Mouse (Mus musculus) stomach, postnatal 0 days (tissue): ENCODE data around the gene Ikzf4. TPM values are rescaled to one million over a fixed set of nuclear protein-coding genes. Genes with fewer than 3 reads are reported as not detected.
"Not testable (repeated sequence)": the region's sequence is repeated elsewhere in the genome, so short reads cannot be mapped to it uniquely, and the experiment has no call there.

Experiments used
- ATAC-seq: fragments of 200-750 bp; cut with Nextera tagmentation; 2 replicates; pipeline ENCODE4 v1.8.0; 2017; ENCODE audit not compliant: low FRiP score, low TSS enrichment
- DNase-seq: peaks from one replicate; pipeline ENCODE4 v3.0.0-alpha.2; 2016; ENCODE audit warnings: low spot score
- H3K27ac ChIP-seq: fragments of 300-500 bp; sonication (generic); replicated peaks from 2 replicates; pipeline ENCODE4 v1.5.1; 2014; ENCODE audit warnings: mild to moderate bottlenecking, control low read depth
- H3K27me3 ChIP-seq: fragments of 300-500 bp; sonication (generic); 2 replicates; pipeline ENCODE4 v1.6.1; 2014; ENCODE audit warnings: low read length; ENCODE audit not compliant: control insufficient read depth, insufficient read depth
- H3K36me3 ChIP-seq: fragments of 300-500 bp; sonication (generic); 2 replicates; pipeline ENCODE4 v1.6.1; 2014; ENCODE audit warnings: low read length, mixed read lengths; ENCODE audit not compliant: control insufficient read depth, insufficient read depth
- H3K4me1 ChIP-seq: fragments of 300-500 bp; sonication (generic); replicated peaks from 2 replicates; pipeline ENCODE4 v1.6.1; 2014; ENCODE audit warnings: antibody characterized with exemption; ENCODE audit not compliant: control insufficient read depth, insufficient read depth
- H3K4me2 ChIP-seq: fragments of 300-500 bp; sonication (generic); replicated peaks from 2 replicates; pipeline ENCODE4 v1.6.1; 2014; ENCODE audit warnings: low read depth, mild to moderate bottlenecking, control low read depth, moderate library complexity
- H3K4me3 ChIP-seq: fragments of 300-500 bp; sonication (generic); 2 replicates; pipeline ENCODE4 v1.5.1; 2014; ENCODE audit warnings: low read depth, low read length, control low read depth
- H3K9ac ChIP-seq: fragments of 300-500 bp; sonication (generic); 2 replicates; pipeline ENCODE4 v1.6.1; 2014; ENCODE audit warnings: mild to moderate bottlenecking, low read length, control low read depth, mixed read lengths
- H3K9me3 ChIP-seq: fragments of 300-500 bp; sonication (generic); 2 replicates; pipeline ENCODE4 v1.6.1; 2016; ENCODE audit warnings: low read length; ENCODE audit not compliant: control insufficient read depth
- CTCF ChIP-seq: IDR thresholded peaks from 2 replicates; pipeline ENCODE4 v1.5.1; 2016; ENCODE audit warnings: antibody characterized with exemption, low read depth, mild to moderate bottlenecking, moderate library complexity
- EP300 ChIP-seq: optimal IDR thresholded peaks from 2 replicates; pipeline ENCODE3; 2016; ENCODE audit warnings: antibody characterized with exemption
- WGBS: fragments of 180-500 bp; shearing (Covaris S2); extraction: QIAGEN DNeasy Blood & Tissue Kit; methylation state at CpG from one replicate; pipeline ENCODE4 v1.1.7; 2014; 5-methylcytosine and 5-hydroxymethylcytosine counted together
- polyA plus RNA-seq: library from polyadenylated mRNA; unstranded; fragments of >200 nt; fragmentation: Nextera tagmentation; extraction: Ambion mirVana; gene quantifications from 2 replicates; pipeline ENCODE4 v1.2.1, GENCODE M21; 2015

Ikzf4 gene
- polyA plus RNA-seq, 1 experiment from 2014 or later, result 1.7 TPM

- ATAC-seq, result no peak
Observed at GRCm38 (mm10) chr10:128636561-128636960, 9.2 kb downstream of the Ikzf4 start.

DNA sequence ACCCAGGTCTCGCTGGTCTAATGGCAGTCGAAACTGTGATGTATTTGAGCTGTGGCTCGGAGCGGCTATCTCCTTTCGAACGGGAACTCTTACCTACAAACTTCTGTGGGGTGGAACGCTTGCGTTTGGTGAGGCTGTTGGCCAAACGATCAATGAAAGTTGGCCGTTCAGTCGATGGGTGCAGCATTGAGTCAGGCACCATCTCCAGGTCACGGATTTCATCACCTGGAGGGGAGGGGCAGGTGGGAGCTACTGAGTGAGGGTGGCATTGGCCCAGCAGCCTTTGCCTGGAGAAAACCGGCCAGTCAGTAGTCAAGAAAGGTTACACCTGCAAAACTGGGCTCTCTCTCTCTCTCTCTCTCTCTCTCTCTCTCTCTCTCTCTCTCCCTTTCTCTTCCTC, 10.1 kb downstream of the Ikzf4 start:
- Histone ChIP-seq H3K36me3 (peaks cover 6% of the 10 kb centered on the region), H3K4me3 (no peak overlapping the region), H3K4me2 (no peak overlapping the region), H3K27ac (no peak overlapping the region), H3K9ac (no peak overlapping the region), H3K27me3 (no peaks in the 10 kb centered on the region), H3K4me1 (no peaks in the 10 kb centered on the region), H3K9me3 (no peaks in the 10 kb centered on the region)
- TF ChIP-seq EP300, result no peak
- TF ChIP-seq CTCF, result no peak
- DNase-seq (no peak), ATAC-seq (no peak)
- 95% methylated on average over 13 of the region's 13 CpGs for WGBS

More at GRCm38 (mm10) chr10:128636561-128636960, 9.2 kb downstream of the Ikzf4 start:
- no peak overlapping the region for H3K4me2 ChIP-seq
- no peaks in the 10 kb centered on the region for H3K27me3 ChIP-seq
- H3K9ac ChIP-seq, result no peak overlapping the region
- peaks cover 6% of the 10 kb centered on the region for H3K36me3 ChIP-seq
- H3K4me1 ChIP-seq, result no peaks in the 10 kb centered on the region
- H3K27ac ChIP-seq, result no peak overlapping the region
- 55% methylated on average over 6 of the region's 6 CpGs for WGBS
- no peak overlapping the region for H3K4me3 ChIP-seq
- no peak for DNase-seq
- H3K9me3 ChIP-seq, result no peaks in the 10 kb centered on the region
- no peak for TF ChIP-seq CTCF
- TF ChIP-seq EP300, result no peak

GRCm38 (mm10) chr10:128631571-128631970, 14.2 kb downstream of the Ikzf4 start:
- no peaks in the 10 kb centered on the region for H3K27me3 ChIP-seq
- TF ChIP-seq CTCF (no peak), EP300 (no peak)
- peaks cover 3% of the 10 kb centered on the region; the same call in 1 of the 2 replicates for H3K36me3 ChIP-seq
- 18% methylated on average over 6 of the region's 6 CpGs for WGBS
- DNase-seq, result no peak
- no peaks in the 10 kb centered on the region for H3K4me1 ChIP-seq
- no peak overlapping the region for H3K9ac ChIP-seq
- no peak overlapping the region for H3K4me3 ChIP-seq
- ATAC-seq, result 0 out of 2 replicates have a peak, but pooled peaks have one; percentile 10
- H3K9me3 ChIP-seq, result no peaks in the 10 kb centered on the region
- H3K27ac ChIP-seq, result no peak overlapping the region
- no peak overlapping the region for H3K4me2 ChIP-seq

DNA sequence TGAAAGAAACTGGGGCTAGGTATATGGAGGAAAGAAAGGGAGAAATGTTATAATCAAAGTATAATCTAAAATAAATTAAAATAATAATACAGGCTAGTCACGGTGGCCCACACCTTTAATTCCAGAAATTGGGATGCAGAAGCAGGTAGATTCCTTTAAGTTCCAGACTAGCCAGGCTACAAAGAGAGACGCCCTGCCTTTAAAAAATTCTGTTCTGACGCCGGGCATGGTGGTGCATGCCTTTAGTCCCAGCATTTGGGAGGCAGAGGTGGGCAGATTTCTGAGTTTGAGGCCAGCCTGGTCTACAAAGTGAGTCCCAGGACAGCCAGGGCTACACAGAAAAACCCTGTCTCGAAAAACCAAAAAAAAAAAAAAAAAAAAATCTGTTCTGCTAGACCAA, 15.5 kb downstream of the Ikzf4 start:
- H3K36me3 ChIP-seq, H3K4me1 ChIP-seq, H3K4me3 ChIP-seq, H3K27me3 ChIP-seq, H3K9me3 ChIP-seq, H3K4me2 ChIP-seq, DNase-seq, ATAC-seq, H3K27ac ChIP-seq, H3K9ac ChIP-seq: not testable (repeated sequence)
- 78% methylated on average over 5 of the region's 5 CpGs for WGBS

GRCm38 (mm10) chr10:128629746-128630145, 16.0 kb downstream of the Ikzf4 start:
- no peak for TF ChIP-seq EP300
- no peak for TF ChIP-seq CTCF
- H3K9me3 ChIP-seq, result no peaks in the 10 kb centered on the region
- no peak overlapping the region for H3K4me2 ChIP-seq
- peaks cover 4% of the 10 kb centered on the region; the same call in 1 of the 2 replicates for H3K4me1 ChIP-seq
- H3K27ac ChIP-seq, result no peak overlapping the region
- DNase-seq, result no peak
- no peak overlapping the region for H3K4me3 ChIP-seq
- H3K36me3 ChIP-seq, result 0 out of 2 replicates have a peak, but pooled peaks cover 2% of the 10 kb centered on the region
- H3K27me3 ChIP-seq, result no peaks in the 10 kb centered on the region
- no peak overlapping the region for H3K9ac ChIP-seq
- 82% methylated on average over 2 of the region's 2 CpGs for WGBS
- ATAC-seq, result no peak

DNA sequence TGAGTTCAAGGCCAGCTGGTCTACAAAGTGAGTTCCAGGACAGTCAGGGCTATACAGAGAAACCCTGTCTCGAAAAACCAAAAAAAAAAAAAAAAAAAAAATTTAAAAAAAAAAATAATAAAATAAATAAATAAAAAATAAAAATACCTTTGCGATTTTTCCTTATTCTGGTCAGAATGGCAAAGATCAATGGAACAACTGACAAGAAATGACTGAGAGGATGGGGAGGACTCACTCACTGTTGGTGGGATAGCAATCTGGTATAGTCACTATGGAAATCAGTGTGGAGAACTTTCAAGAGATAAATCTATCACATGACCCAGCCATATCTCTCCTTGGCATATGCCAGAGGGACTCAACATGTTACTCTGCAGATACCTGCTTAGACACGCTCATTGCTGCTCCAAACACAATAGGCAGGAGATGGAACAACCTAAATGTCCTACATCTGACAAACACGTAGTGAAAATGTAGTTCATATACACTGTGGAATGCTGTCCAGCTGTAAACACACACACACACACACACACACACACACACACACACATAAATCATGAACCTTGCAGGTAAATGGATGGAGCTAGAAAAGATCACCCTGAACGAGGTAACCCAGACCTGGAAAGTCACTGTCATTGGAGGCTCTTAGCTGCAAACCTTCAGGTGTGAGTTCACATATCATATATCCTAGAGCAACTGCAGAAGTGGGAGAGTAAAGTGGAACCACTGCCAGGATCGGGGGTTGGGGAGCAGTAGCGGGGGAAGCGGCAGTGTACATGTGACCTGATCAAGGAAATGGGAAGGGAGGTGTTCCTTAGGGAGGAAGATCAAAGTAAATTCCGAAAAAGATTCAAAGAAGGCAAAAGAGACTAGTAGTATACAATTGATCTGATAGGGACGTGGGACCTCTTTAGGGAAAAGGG, 18.1 kb downstream of the Ikzf4 start:
- no peak overlapping the region for H3K4me2 ChIP-seq
- H3K36me3 ChIP-seq, result peaks cover 6% of the 10 kb centered on the region
- no peak for TF ChIP-seq CTCF
- TF ChIP-seq EP300, result no peak
- no peaks in the 10 kb centered on the region for H3K27me3 ChIP-seq
- ATAC-seq (no peak), DNase-seq (no peak)
- no peaks in the 10 kb centered on the region for H3K9me3 ChIP-seq
- peaks cover 4% of the 10 kb centered on the region; the same call in 1 of the 2 replicates for H3K4me1 ChIP-seq
- no peak overlapping the region for H3K27ac ChIP-seq
- no peak overlapping the region for H3K9ac ChIP-seq
- H3K4me3 ChIP-seq, result no peak overlapping the region
- WGBS, result 70% methylated on average over 10 of the region's 10 CpGs
